Mouse (Mus musculus) liver, adult 2 months (tissue): ENCODE measurements around the gene Cish. TPM values are rescaled to one million over a fixed set of nuclear protein-coding genes. Genes with fewer than 3 reads are reported as not detected.

Experiments
- DNase-seq: peaks from one replicate; pipeline ENCODE4 v3.0.0-alpha.2; 2011; ENCODE audit warnings: low read depth, low spot score; ENCODE audit errors: extremely low read depth
- H3K27ac ChIP-seq: fragments of 200-500 bp; replicated peaks from 2 replicates; pipeline ENCODE4 v1.5.1; 2012; ENCODE audit warnings: low read depth, mild to moderate bottlenecking, control low read depth, inconsistent platforms, low read length; ENCODE audit not compliant: insufficient read depth
- H3K27me3 ChIP-seq: fragments of 200-500 bp; 2 replicates; pipeline ENCODE4 v1.6.1; 2012; ENCODE audit warnings: mild to moderate bottlenecking, moderate library complexity, low read length, inconsistent platforms; ENCODE audit not compliant: control insufficient read depth, insufficient read depth
- H3K36me3 ChIP-seq: fragments of 200-500 bp; 2 replicates; pipeline ENCODE4 v1.6.1; 2012; ENCODE audit warnings: low read length, inconsistent platforms; ENCODE audit not compliant: control insufficient read depth, insufficient read depth
- H3K4me1 ChIP-seq: fragments of 200-500 bp; 2 replicates; pipeline ENCODE4 v1.6.1; 2011; ENCODE audit warnings: low read length; ENCODE audit not compliant: control insufficient read depth, insufficient read depth
- H3K4me3 ChIP-seq: fragments of 200-500 bp; 2 replicates; pipeline ENCODE4 v1.5.1; 2011; ENCODE audit warnings: low read depth, mild to moderate bottlenecking, control low read depth, low read length, moderate library complexity; ENCODE audit not compliant: insufficient read depth
- H3K79me2 ChIP-seq: fragments of 200-500 bp; 2 replicates; pipeline ENCODE4 v1.6.1; 2012; ENCODE audit warnings: inconsistent platforms, mild to moderate bottlenecking, low read length, moderate library complexity; ENCODE audit not compliant: control insufficient read depth, insufficient read depth
- H3K9ac ChIP-seq: fragments of 200-500 bp; 2 replicates; pipeline ENCODE4 v1.6.1; 2012; ENCODE audit warnings: low read depth, mild to moderate bottlenecking, control low read depth, inconsistent platforms, low read length
- CTCF ChIP-seq: fragments of 200-500 bp; IDR thresholded peaks from 2 replicates; pipeline ENCODE4 v1.5.1; 2011; ENCODE audit warnings: low read depth, low read length, control low read depth
- POLR2A ChIP-seq: fragments of 200-500 bp; IDR thresholded peaks from 2 replicates; pipeline ENCODE4 v1.6.1; 2011; ENCODE audit warnings: low read length, control low read depth; ENCODE audit not compliant: insufficient read depth; ENCODE audit errors: extremely low read depth
- WGBS: fragments of 180-500 bp; shearing (Covaris S2); methylation state at CpG from one replicate; pipeline ENCODE4 v1.1.7; 2018; 5-methylcytosine and 5-hydroxymethylcytosine counted together
- polyA plus RNA-seq: library from polyadenylated mRNA; depleted of rRNA; stranded (reverse); fragments of >200 nt; gene quantifications from 2 replicates; pipeline ENCODE4 v1.2.3, GENCODE M21; 2012
- total RNA-seq: library from RNA; depleted of rRNA; stranded (reverse); fragments of >200 nt; gene quantifications from 2 replicates; pipeline ENCODE4 v1.2.3, GENCODE M21; 2014

The Cish gene
- total and polyA plus RNA-seq, 2 experiments = 0.55 to 32.8 TPM

DNA sequence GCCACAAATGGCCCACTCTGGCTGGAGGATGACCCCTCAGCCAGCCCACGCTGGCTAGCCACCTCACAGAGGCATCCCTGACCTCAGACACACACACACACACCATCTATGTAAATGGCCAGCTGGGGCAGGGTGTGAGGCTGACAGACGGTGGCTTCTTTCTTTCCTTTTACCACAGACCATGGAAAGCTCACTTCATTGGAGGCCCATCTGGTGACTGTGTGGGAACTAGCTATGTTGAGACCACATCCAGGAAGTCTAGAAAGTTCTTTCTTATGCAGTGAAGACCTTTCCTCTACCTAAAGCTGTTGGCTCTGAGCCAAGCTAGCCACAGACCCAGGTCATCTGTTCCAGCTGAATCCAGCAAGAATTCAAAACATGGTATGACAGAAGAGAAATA lies 37.9 kb downstream of the Cish start:
- no peak overlapping the region for H3K27ac ChIP-seq
- WGBS = 85% methylated on average over 2 of the region's 2 CpGs
- no peaks in the 10 kb centered on the region for H3K36me3 ChIP-seq
- H3K27me3 ChIP-seq = no peaks in the 10 kb centered on the region
- no peak overlapping the region for H3K4me3 ChIP-seq
- H3K79me2 ChIP-seq = peaks cover 3% of the 10 kb centered on the region; the same call in 1 of the 2 replicates
- TF ChIP-seq CTCF = no peak
- TF ChIP-seq POLR2A = no peak
- H3K9ac ChIP-seq = no peak overlapping the region
- DNase-seq = no peak
- 0 out of 2 replicates have a peak, but pooled peaks cover 3% of the 10 kb centered on the region for H3K4me1 ChIP-seq

DNA sequence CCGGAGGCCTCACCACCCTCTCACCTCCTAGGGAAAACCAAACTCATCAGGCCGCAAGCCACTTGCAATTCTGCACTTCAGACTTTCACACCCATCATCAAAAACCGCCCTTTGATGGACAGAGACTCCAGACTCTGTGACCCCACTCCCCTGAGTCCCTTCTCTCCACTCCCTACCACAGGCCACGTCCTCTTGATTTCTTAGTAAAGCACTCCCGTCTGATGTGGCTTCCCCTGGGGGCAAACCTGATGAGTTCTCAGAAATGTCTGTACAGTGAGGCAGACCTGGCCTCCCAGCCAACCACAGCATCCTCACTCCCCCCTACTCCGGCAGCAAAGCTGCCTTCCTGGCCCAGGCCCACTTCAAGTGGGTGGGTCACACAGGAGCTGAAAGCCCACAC lies 38.5 kb downstream of the Cish start:
- H3K79me2 ChIP-seq = peaks cover 3% of the 10 kb centered on the region; the same call in 1 of the 2 replicates
- 0 out of 2 replicates have a peak, but pooled peaks cover 3% of the 10 kb centered on the region for H3K4me1 ChIP-seq
- no peak for TF ChIP-seq POLR2A
- no peak for TF ChIP-seq CTCF
- H3K9ac ChIP-seq = no peak overlapping the region
- no peak for DNase-seq
- no peak overlapping the region for H3K4me3 ChIP-seq
- H3K27ac ChIP-seq = no peak overlapping the region
- no peaks in the 10 kb centered on the region for H3K36me3 ChIP-seq
- H3K27me3 ChIP-seq = no peaks in the 10 kb centered on the region
- 95% methylated on average over 6 of the region's 6 CpGs for WGBS

DNA sequence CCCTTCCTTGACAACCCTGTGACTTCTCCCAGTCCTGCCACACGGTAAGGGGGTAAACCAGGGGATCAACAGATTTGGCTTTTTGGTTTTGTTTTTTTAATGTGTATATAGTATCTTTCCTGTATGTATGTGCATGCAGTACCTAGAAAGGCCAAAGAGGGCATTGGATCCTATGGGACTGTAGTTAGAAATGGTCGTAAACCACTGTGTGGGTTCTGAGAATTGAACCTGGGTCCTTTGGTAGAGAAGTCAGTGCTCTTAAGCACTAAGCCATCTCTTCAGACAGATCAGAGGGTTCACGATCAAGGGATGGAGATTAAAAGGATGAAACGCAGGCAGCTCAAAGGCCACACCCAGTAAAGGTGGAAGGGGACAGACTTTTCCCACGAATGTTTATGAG lies 39.2 kb downstream of the Cish start:
- H3K4me3 ChIP-seq = no peak overlapping the region
- H3K4me1 ChIP-seq = 0 out of 2 replicates have a peak, but pooled peaks cover 3% of the 10 kb centered on the region
- 89% methylated on average over 5 of the region's 5 CpGs for WGBS
- H3K36me3 ChIP-seq = no peaks in the 10 kb centered on the region
- no peak overlapping the region for H3K27ac ChIP-seq
- no peaks in the 10 kb centered on the region for H3K27me3 ChIP-seq
- peaks cover 3% of the 10 kb centered on the region; the same call in 1 of the 2 replicates for H3K79me2 ChIP-seq
- H3K9ac ChIP-seq = no peak overlapping the region
- no peak for TF ChIP-seq CTCF
- no peak for TF ChIP-seq POLR2A
- no peak for DNase-seq

DNA sequence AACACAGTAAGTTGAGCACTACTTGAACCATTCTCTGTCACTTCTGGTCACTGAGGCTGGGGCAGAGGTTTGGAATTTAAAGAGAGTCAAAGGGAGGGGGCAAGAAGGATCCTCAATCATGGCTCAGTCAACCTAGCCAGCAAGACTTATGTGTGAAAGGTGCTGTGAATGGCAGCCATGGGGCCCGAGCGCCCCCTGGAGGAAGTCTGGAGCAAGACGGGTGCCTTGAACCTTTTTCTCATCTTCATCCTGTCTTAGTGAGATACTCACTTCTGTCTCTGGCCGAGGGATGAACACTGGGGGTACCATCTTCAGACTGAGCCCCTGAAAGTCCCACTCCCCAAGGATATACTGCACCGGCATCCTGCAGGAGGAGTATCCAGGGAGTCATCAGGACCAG lies 40.1 kb downstream of the Cish start:
- no peak overlapping the region for H3K27ac ChIP-seq
- TF ChIP-seq POLR2A (no peak), CTCF (peak; percentile 97)
- H3K4me3 ChIP-seq = no peak overlapping the region
- H3K9ac ChIP-seq = no peak overlapping the region
- H3K27me3 ChIP-seq = no peaks in the 10 kb centered on the region
- H3K36me3 ChIP-seq = no peaks in the 10 kb centered on the region
- peaks cover 3% of the 10 kb centered on the region; the same call in 1 of the 2 replicates for H3K79me2 ChIP-seq
- H3K4me1 ChIP-seq = peaks cover 4% of the 10 kb centered on the region; the same call in 1 of the 2 replicates
- peak; percentile 43 for DNase-seq
- WGBS = 7% methylated on average over 5 of the region's 5 CpGs

DNA sequence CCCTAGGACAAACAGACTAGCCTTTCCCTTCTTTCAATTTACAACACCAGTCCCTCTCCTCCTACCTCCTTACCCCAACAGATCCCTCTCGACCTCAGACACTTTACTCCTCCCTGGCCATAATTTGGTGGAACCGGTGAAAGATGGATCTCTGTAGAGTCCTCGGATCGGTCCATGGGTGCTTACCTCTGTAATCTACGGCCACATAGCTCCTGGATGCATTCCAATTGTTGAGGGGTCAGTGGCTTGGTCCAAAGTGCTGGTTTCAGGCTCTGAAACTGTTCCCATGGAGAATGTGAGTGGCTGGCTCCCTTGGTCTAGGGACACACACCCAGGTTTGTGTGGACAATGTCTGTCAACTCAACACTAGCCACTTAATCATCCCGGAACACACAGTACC lies 40.6 kb downstream of the Cish start:
- no peaks in the 10 kb centered on the region for H3K27me3 ChIP-seq
- H3K79me2 ChIP-seq = peaks cover 3% of the 10 kb centered on the region; the same call in 1 of the 2 replicates
- no peak for DNase-seq
- H3K4me3 ChIP-seq = no peak overlapping the region
- 77% methylated on average over 6 of the region's 6 CpGs for WGBS
- H3K27ac ChIP-seq = no peak overlapping the region
- no peak for TF ChIP-seq POLR2A
- no peak for TF ChIP-seq CTCF
- no peak overlapping the region for H3K9ac ChIP-seq
- H3K4me1 ChIP-seq = peaks cover 6% of the 10 kb centered on the region; the same call in 1 of the 2 replicates
- no peaks in the 10 kb centered on the region for H3K36me3 ChIP-seq

DNA sequence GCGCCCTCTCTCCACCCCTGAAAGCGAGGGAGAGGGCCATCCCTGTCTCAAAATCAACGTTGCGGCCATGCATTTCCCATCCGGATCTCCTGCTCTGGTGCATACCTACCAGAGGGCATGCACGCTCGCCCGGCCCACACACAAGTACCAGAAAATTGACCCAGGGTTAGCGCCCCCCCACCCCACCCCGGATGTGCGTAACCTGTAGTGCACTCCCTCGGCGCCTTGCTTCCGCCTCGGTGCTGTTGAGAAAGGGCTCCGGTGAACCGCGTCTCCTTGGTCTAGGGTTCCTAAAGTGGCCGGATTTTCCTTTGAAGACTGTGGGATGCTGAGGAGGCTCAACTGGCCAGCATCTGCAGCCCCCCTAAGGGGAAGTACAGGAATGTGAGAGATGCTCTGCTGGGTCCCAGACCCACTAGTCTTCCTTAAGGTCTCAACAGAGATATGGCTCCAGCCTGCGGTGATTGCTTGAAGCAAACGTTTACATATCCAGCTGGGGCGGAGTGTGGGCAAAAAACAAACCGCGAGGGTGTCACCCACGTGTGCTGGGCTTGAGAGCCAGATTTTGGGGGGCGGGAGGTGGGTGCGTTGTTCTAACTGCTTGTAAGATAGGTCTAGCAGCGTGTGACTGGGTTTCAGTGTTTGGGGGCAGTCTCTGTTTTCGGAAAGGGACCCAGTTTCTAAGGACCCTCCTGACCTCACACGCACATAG lies 42.5 kb downstream of the Cish start, which contains the start of gene Hemk1:
Gene Hemk1, minus strand, starts transcription at position 179 of the 712 bp plus-strand sequence.
- no peaks in the 10 kb centered on the region for H3K27me3 ChIP-seq
- DNase-seq = peak; percentile 75
- peak within 1 kb of the TSS; percentile 80 for H3K9ac ChIP-seq
- peaks cover 6% of the 10 kb centered on the region; the same call in 1 of the 2 replicates for H3K4me1 ChIP-seq
- H3K79me2 ChIP-seq = peaks cover 3% of the 10 kb centered on the region; the same call in 1 of the 2 replicates
- H3K27ac ChIP-seq = peak within 1 kb of the TSS; percentile 64
- peak within 1 kb of the TSS; percentile 71 for H3K4me3 ChIP-seq
- H3K36me3 ChIP-seq = no peaks in the 10 kb centered on the region
- 3% methylated on average over 30 of the region's 30 CpGs for WGBS
- TF ChIP-seq POLR2A (no peak), CTCF (0 out of 2 replicates have a peak, but pooled peaks have one; percentile 1)
